Mouse (Mus musculus) v-Abl transformed pro-B cells (cell line): Measurements from ENCODE around the gene Frrs1.

Experiments
- in situ Hi-C, 2 experiments: fragments of 400-800 bp; cut with MboI; formaldehyde crosslinking; loops; one replicate each; pipeline ENCODE4 v1.15.1; 2025; ENCODE audit not compliant: unreplicated experiment in 2 of 2

The Frrs1 gene

DNA sequence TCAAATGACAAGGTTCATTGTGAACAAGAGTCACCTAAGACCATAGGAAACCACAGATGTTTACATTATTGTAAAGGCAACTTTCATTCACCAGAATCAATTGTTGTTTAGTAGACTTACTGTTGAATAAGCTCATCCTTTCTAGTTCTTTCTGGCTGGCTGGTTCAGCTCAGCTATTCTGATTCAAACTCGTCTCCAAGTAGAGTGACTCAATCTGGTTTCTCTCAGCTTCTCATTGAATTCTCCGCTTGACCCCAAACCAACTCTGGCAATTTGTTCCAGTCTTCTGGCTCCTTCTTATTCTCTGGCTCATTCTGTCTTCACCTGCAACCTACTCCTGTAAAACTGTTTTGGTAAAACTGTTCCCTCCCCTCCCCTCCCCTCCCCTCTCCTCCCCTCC lies 18.0 kb upstream of the Frrs1 start:
- in situ Hi-C loops: loop anchor here in 1 of 2 experiments (25.0 kb wide), 1 partner anchor 804 kb away; no protein-coding TSS in a partner anchor

DNA sequence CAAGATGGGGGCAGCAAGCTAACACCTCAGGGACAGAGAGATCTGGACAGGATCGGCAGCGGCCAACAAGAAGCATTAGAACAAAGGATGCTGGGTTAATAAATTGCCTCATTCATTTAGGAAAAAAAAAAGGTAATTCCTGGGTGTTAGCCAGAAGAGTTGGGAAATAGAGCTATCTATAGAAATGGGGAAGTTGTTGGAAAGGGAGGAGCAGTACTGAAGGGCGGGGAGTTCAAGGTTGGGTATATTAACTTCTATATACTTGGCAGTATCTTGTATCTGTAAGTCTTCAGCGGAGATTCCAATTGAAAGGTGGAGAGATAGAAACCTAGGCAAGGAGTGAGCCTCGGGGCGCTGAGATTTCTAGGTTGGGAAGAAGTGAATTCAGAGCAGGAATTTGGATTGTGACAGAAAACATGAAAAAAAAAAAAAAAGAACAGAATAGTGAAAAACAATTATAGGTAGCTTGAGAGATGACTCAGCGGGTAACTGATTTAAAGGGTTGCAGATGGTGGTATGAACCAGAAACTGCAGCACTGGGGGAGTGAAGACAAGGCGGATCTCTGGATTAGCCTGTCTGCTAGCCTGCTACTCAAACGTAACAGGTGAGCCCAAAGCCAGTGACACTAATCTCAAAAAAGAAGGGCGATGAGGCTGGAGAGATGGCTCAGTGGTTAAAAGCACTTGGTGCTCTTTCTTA lies 14.2 kb upstream of the Frrs1 start:
- in situ Hi-C loops: loop anchor here in 1 of 2 experiments (25.0 kb wide), 1 partner anchor 808 kb away; no protein-coding TSS in a partner anchor

DNA sequence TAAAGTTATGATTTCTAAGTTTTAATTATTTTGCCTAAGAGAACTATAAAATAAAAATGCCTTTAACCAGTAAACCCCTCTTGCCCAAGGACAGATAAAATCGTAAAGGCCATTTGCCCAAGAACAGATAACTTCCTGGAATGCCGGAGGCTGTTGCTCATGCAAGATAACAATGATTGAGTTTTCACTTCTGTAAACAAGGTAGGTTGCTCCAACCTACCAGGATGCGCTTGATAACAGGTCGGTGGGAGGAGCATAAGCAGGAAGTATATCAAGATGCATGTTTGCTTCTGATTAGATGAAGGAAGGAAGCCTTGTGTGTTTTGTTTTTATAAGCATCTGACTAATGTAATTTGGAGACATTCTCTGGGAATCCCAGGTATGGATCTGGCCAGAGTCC lies 13.2 kb upstream of the Frrs1 start:
- in situ Hi-C loops: loop anchor here in 1 of 2 experiments (25.0 kb wide), 1 partner anchor 809 kb away; no protein-coding TSS in a partner anchor

DNA sequence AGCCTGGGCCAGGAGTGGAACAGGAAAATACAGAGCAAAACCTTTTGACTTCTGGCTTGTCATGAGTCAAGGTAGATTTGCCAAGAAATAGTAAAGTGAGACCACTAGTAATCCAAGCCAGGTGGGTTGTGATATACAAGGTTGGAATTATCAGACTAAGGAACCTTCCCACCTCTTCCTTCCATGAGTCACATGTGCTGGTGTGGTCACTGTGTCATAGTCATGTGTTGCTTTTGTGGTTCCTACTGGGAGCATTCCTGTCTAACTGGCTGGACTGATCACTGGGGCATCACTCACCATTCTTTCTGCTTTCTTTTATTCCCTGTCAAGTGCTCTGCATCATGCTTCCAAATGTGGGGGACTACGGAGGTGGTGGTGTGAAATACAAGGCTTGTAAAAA lies 11.2 kb upstream of the Frrs1 start:
- in situ Hi-C loops: loop anchor here in 1 of 2 experiments (25.0 kb wide), 1 partner anchor 811 kb away; no protein-coding TSS in a partner anchor

DNA sequence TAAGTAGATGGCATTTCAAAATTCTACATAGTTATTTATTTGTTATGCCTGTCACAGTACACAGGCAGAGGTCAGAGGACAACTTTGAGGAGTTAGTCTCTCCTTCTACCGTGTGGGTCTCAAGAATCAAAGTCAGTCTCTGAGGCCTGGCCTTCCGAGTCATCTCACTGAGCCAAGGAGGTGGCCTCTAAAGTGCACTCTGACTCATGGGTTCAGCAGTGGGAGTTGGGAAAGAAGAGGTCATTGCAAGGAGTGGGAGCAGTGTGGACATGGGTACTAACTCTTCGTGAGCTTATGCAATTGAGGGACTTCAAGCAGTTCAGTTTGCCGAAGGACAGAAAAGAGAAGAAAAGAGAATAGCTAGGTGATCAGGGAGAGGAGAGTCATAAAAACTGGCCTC lies 10.3 kb upstream of the Frrs1 start:
- in situ Hi-C loops: loop anchor here in 1 of 2 experiments (25.0 kb wide), 1 partner anchor 812 kb away; no protein-coding TSS in a partner anchor

DNA sequence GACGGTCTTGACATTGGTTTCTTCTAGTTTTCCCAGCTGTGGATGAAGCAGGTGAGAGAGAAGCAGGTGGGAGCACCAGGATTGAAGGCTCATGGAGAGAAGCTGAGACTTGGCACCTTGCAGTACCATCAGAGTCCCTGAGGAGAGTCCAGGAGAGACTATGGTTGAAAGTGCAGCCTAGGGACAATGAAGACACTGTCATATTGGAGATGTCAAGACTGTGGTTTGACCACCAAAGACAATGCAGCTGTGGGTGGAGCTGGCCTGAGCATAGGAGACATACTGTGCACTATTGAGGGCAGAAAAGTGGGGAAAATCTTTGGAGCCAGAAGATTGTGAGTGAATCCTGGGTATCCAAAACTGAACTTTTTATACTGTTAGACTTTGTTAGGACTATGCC lies 8.9 kb upstream of the Frrs1 start:
- in situ Hi-C loops: no loop called here

DNA sequence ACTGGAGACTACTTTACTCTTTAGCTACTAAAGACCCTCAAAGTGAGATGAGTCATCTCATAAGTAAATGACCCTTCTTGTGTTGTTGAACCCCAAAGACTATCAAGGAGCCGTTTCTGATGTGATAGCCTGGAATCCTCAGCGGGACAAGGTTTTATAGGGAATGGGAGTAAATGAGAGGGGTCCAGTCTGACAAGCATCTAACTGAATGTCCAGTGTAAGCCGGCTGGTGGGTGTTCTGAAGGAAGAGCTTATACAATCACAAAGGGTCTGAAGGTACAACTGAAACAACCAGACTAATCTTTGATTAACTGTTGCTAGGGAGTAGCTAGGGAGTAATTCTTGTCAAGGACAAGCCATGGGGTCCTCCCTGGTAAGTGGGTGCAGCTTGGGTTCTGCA lies 6.8 kb upstream of the Frrs1 start:
- in situ Hi-C loops: no loop called here

GRCm38 (mm10) chr3:116857611-116858010 lies 1.7 kb upstream of the Frrs1 start:
- in situ Hi-C loops: no loop called here

DNA sequence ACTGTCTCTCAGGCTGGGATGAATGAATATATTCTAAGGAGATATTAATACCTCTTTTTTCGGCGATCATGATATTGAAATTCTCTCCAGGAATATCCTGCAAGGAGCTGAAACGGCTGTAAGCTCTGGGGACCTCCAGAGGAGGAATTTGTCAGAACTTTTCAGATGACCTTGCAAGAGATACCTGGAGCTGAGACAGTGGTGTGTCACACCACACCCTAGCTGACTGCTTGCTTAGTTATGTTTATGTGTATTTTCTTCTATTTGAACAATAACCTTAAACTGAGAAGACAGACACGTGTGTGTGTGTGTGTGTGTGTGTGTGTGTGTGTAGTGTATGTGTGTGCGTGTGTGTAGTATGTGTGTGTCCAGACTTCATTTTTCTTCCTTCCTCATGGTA lies 488 bp downstream of the Frrs1 start:
- in situ Hi-C loops: no loop called here

GRCm38 (mm10) chr3:116860333-116861222 lies 1.3 kb downstream of the Frrs1 start:
- in situ Hi-C loops: no loop called here

- in situ Hi-C loops: no loop called here
These were observed 1.9 kb downstream of the Frrs1 start for GRCm38 (mm10) chr3:116861223-116861539.

DNA sequence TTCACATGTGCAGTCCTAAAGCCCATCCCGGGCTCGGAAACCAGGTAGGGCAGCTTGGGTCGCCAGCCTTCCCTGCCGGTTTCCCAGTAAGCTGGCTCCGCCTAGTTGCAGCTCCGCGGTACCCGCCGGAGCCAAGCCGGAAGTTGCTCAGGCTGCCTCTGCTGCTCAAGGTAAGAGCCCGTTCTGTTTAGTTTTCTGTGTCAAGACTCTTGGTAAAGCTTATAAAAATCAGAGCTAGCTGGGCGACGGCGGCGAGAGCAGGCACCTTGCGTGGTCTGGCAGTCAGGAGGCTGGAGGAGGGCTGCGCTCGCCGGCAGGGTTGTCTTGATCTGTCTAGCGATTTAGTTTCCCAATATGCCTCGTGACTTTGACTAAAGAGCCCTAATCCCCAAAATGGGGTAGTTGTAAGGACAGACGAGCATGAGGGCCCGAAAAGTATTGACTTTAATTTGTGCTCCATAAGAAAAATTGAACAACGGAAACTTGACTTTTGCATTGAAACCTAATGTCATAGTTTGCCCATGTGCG lies 2.3 kb downstream of the Frrs1 start:
- in situ Hi-C loops: no loop called here

- in situ Hi-C loops: no loop called here
These were observed 3.4 kb downstream of the Frrs1 start for GRCm38 (mm10) chr3:116862621-116863020.

GRCm38 (mm10) chr3:116864421-116864820 lies 5.2 kb downstream of the Frrs1 start:
- in situ Hi-C loops: no loop called here

DNA sequence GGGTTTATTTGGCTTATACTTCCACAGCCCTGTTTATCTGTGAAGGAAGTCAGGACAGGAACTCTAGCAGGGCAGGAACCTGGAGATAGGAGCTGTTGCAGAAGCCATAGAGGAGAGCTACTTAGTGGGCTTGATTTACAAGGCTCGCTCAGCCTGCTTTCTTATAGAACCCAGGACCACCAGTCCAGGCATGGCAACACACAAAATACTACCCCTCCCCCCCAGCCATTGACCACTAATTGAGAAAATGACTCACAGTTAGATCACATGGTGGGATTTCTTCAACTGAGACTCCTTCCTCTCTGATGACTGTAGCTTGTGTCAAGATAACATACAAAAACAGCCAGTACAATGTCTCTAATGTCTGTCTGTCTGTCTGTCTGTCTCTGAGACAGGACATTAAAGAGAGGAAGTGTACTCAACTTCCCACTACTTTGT lies 6.0 kb downstream of the Frrs1 start:
- in situ Hi-C loops: no loop called here

GRCm38 (mm10) chr3:116870372-116870771 lies 11.1 kb downstream of the Frrs1 start:
- in situ Hi-C loops: no loop called here

GRCm38 (mm10) chr3:116882221-116882960 lies 23.1 kb downstream of the Frrs1 start:
- in situ Hi-C loops: no loop called here

- in situ Hi-C loops: no loop called here
These were observed 25.7 kb downstream of the Frrs1 start for GRCm38 (mm10) chr3:116884941-116885340.

DNA sequence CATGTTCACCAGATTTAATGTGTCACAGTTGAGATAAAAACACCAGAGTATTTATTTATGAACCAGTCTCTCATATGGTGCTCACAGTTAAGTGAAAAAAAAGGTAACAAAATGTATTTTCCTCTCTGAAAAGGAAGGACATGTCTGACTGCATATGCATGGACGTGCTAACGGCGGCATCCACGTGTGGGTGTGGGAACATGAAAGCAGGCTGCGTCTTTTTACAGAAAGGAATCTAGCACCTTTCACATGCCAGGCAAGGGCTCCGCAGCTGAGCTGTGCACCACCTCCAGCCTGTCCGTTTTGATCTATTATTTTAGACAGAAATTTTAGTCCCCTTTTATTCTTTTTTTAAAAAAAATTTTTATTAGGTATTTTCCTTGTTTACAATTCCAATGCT lies 30.1 kb downstream of the Frrs1 start:
- in situ Hi-C loops: no loop called here

DNA sequence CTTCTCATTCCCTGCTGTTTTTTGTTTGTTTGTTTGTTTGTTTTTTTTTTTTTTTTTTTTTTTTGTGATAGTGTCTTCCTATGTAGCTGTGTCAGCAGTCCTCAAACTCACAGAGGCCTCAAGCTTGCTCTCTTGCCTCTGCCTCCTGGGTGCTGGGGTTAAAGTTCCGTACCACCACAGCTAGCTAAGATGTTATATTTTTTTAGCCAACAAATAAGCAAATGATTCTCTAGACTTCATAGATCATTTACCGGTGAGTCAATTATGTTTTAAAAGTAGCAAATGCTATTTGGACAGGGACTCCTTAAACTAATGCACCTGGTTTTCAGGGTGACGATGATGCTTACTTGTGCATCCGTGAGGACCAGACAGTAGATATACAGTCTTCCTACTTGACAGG lies 31.3 kb downstream of the Frrs1 start:
- in situ Hi-C loops: no loop called here
